Mouse (Mus musculus) embryonic fibroblast, embryonic 13.5 days (primary cell): ENCODE data around the gene Foxn3.

ENCODE experiments used
- CTCF ChIP-seq: IDR thresholded peaks from 2 replicates; pipeline ENCODE4 v1.5.1; 2011; ENCODE audit warnings: mild to moderate bottlenecking, control low read depth, low read length, moderate library complexity, borderline replicate concordance; ENCODE audit not compliant: insufficient read depth
- POLR2A ChIP-seq: IDR thresholded peaks from 2 replicates; pipeline ENCODE4 v1.6.1; 2011; ENCODE audit warnings: low read depth, mild to moderate bottlenecking, control low read depth, low read length, moderate library complexity

DNA sequence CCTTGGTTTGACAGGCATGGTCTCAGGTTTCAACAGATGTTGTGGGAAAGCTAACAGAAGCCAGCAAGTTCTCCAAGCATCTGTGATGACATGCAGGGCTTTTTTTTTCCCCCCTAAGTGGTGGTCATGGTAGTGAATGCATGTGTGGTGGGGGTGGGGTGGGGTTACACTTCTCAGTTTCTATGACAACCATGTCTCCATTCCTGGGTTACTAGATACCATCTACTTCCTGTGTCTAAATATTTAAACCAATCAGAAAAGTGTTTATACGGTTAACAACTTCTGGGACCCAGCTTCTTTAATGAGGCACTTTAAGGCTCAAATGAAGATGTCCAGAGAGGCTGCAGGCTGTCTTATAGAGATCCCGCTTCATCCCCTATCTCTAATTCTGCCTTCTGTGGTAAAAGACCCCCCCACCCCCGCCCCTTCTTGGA is 2.0 kb downstream of the Foxn3 start:
- TF ChIP-seq POLR2A (no peak), CTCF (no peak)
